Mouse (Mus musculus): Measurements from ENCODE around the gene Ptpro.

GRCm38 (mm10) chr6:137497208-137497835 lies 245.2 kb downstream of the Ptpro start:
- TF ChIP-seq CTCF (conservative IDR thresholded peaks at IDR 0.05; ENCODE audit: low read length), result no peak
- TF ChIP-seq NANOG (IDR thresholded peaks at IDR 0.05; ENCODE audit: borderline replicate concordance, low read length), result no peak
- TF ChIP-seq POU5F1 (IDR thresholded peaks at IDR 0.05; ENCODE audit: borderline replicate concordance, low read length), result no peak

Measured in E14TG2a.4 (cell line).